Mouse (Mus musculus): Measurements from ENCODE around the gene Bicc1.

Gene Bicc1

DNA sequence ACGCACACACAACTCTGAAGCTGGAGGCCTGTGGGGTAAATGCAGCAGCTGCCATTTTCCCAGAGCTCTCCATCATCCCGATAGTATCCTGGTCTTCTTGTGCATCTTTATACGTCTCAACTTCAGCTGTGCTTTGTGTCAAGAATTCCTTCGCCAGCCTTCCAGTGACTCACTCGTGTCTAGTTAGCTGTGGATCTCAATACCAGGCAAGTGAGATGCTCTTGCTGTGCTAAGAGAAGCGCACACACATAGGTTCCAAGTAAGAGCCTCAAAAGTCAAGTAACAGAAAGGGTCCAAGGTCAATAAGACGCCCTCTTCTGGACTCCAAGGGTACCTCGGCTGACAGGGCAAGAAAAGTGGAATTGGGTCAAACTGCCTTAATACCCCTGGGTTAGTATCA, 37.0 kb downstream of the Bicc1 start:
- DNase-seq (ENCODE audit: low spot score in 2 of 2), result no peak

DNA sequence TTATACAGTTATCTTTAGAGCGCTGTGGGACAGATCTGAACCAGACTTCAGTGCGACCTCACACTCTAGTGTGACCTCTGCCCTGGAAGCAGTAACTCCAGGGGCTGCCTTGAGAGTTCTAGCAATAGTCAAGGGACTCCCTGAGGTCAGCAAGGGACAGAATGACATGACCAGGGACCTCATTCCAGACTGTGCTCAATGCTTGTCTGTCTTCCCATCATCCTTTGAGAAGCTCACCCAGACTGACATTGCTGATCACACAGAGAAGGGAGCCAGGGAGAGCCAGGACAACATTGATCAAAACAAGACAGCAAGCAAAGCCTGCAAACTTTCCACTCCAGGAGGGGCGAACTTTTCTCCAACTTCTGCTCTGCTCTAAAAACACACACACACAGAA, 38.7 kb downstream of the Bicc1 start:
- no peak for DNase-seq (ENCODE audit: low spot score in 2 of 2)

DNA sequence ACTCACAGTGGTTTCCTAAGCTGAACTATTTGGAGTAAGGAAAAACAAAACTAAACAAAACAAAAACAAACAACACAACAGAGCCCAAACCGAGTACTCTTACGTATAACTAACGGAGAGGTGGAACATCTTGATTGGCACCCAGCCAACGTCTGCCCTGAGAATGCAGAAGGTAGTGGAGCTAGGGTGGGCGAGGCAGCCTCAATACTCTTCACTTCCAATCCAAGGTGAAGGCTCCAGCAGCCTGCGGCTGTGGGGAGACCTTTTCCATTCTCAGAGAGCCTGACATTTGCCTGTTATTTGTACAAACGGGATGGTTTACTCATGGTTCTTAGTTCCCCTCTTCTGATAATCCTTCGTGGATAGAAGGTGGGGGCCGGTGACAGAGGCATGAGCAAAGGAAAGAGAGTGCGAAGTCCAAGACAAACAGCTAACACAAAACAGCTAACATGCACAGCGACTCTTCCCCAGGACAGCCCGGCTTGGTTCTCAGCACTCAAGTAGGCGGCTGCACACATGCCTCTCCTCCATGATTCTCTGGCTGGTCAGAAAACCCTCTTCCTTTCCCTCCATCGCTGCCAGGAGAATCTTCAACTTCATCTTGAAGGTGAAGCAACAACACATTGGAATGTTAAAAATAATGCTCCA, 39.3 kb downstream of the Bicc1 start:
- no peak for DNase-seq (ENCODE audit: low spot score in 2 of 2)

DNA sequence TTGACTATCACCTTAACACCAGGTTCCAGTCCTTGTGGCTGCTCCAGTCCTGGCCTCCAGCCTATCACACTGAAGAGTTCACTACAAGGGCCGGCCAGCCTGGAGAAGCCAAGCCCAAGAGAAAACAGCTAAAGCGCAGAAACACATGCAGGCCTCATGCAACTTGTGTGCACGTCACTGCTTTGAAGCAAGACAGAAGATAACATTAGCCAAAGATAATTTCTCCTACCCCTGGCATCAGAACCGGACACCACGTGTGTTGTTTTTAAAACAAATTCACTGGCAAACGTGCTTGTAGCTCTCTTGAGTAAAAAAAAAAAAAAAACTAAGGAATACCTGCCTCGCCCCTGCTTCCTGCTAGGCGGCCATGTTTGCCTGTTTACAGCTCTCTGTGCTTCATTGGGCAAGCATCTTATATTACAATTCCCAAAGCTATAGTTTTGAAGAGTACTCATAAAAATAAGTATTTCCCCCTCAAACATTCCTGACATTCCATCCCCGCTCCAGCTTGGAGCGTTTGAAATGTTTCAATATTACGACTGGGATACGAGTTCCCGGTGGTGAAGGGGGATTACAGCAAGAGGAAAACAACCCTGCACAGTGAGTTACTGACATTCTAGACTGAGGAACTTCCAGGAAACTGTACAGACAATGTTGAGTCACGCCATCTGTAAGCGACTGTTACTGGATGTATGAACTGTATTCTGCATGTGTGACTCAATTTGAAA, 40.2 kb downstream of the Bicc1 start:
- no peak for DNase-seq (ENCODE audit: low spot score in 2 of 2)

DNA sequence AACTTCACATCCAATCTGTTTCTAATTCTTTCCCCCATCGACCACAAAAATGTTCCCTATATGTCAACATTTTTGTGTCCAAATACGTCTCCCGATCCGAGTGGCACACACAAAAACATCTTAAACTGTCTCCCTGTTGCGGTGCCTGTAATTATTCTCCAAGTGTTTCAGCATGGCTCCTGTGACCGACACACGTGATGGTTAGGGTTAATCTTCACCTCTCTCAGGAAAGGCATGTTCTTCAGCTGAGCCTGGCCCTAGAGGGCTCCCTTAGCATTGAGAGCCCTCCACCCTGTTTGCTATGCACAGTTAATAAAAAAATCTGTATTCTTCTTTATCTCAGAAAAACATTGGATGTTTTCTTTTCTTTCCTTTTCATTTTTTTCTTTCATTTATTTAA, 41.7 kb downstream of the Bicc1 start:
- DNase-seq (ENCODE audit: low spot score in 2 of 2), result no peak

DNA sequence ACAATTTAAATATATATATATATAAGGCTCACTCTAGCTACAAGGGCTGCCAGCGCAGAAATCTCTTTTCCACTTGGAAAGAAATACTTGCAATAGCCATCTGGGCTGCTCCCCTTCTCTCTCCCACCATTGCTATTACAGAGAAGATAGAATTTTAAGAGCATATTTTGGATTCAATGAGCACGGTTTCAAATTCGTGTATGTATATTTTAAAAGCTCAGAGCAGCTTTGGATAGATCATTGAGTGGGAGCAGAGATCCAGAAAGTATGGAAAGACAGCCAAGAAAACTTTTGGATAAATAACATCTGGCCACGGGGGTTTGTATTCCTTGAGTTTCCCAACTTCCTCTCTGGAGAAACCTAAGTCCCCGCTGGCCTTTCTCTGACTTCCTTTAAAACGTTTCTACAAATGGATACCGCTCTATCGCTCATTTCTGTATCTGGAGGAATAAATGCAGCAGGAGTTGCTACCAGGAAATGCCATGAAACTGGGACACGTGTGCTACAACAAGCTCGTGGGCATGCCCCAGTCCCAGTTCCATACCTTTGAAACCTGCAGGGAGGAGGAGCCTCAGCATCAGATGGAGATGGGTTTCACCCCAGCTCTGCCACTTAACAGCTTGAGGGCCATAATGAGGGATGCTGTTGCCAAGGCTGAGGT, 45.1 kb downstream of the Bicc1 start:
- no peak for DNase-seq (ENCODE audit: low spot score in 2 of 2)

DNA sequence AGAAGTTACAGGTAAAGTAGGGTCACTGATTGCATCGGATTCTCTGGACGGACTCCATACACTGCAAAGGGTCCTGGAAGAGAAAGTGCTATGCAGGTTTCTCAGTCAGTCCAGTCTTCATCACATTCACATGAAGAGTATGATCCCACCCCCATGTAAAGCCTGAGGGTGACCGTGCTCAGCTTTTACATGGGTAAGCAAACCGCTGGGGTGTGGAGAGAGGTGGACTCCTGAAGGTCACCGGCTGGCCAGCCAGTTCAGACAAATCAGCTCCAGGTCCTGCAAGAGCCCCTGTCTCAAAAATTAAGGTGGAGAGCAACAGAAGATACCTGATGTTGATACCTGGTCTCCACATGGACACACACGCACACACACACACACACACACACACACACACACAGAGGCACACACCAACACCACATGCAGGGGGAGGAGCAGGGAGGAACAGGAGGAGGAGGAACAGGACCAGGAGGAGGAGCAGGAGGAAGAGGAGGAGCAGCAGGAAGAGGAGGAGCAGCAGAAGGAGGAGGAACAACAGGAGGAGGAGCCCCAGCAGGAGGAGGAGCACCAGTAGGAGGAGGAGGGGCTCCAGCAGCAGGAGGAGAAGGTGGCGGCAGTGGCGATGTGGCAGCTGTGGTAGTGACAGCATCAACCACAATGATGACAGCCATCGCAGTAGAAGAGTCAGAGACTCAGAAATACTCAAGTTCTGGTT, 52.9 kb downstream of the Bicc1 start:
- DNase-seq (ENCODE audit: low spot score in 2 of 2), result no peak

DNA sequence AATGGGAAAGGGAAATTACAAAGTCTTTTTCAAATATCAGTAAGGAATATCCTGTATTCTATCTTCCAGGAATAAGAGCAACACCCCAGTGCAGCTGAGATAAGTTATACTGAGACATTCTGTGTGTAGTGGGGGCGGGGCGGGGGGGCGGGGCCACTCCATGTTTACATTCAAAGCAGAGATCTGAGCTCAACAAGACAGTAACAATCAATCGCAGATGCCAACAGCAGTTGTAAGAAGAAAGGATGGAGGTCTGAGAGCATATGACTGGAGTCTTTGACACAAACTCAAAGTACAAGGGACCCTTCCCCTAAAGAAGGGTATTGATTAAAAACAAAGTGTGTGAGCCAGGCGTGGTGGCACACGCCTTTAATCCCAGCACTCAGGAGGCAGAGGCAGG, 54.7 kb downstream of the Bicc1 start:
- DNase-seq (ENCODE audit: low spot score in 2 of 2), result no peak

DNA sequence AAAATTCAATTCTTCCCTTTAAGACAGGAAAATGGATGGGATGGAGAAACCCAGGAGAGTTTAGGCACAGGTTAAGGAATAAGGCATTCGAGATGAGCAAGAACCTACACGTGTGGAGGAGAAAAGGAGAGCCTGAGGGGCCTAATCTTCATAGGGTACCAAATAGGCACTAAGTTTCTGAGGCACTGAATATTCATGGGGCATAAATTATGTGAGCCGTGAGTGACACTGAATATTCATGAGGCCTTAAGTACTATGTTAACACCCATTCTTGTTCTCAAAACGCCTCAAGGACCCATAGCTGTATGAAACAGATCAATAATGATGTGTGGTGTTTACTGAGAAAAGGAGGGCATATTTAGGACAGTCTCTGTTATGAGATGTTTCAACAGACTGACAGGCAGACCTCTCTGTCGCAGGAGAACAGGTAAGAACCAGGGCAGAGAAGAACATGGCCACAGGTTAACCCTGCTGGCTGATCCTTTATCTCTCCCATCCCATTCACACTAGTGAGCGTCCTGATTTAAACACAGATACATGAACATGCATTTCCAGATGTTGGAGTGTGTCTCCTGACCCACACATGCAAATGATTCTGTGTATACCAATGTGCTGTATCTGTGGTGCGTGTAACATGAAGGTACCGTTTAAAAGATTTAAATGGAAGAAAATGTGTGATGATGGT, 58.5 kb downstream of the Bicc1 start:
- no peak for DNase-seq (ENCODE audit: low spot score in 2 of 2)

DNA sequence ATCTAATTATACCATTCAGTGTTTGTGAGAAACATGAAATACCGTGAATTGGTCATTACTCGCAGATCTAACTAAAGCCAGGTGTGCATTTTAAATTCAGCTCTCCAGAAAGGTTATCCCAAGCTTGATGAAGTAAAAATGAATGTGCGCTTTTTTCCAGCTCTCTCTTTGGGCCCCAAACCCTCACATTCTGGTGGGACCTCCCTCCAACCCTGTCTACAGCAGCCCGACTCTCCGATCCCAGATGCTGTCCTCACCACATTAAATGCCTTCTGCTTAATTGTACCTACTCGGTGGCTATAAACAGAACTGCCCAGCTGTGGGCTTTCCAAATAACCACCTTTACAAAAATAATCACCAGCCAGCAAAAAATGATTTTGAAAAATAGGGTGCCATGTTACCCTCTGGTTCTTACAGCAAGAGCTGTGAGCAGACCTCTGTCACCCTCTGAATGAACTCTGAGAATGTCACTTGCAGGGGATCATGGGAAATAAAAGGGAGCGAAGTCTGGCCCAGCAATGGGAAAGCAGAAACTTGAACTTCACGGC, 64.7 kb downstream of the Bicc1 start:
- DNase-seq (ENCODE audit: low spot score in 2 of 2), result no peak

DNA sequence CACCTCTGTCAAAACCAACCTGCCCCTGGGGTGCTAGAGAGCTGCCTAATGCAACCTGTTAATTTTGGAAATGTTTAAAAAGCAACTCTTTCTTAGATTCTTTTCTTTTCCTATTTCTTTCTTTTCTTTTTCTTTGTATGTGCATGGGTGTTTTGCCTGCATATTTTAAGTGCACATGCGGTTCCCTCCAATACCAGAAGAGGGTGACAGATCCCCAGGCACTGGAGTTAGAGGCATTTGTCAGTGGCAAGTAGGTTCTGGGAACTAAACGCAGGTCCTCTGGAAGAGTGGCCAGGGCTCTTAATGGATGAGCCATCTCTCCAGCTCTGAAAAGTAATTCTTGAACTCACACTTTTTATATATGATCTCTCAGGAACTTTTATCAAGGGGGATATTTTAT, 66.2 kb downstream of the Bicc1 start:
- DNase-seq (ENCODE audit: low spot score in 2 of 2), result no peak

DNA sequence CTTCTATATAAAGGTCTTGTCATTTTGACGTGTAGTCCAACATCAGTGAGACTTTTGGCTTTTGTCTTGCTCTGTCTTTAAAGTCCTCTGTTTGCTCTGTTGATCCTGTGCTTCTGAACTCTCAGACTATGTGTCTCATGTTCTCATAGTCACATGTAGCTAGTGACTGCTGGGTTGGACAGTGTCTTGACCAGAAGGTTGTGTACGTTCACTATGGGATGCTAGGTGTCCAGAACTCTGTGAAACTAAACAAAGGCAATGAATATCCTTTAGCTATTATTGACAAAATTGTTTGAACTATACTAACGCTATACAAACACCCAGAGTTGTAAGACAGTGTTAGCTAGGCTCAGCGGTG, 72.2 kb downstream of the Bicc1 start:
- DNase-seq (ENCODE audit: low spot score in 2 of 2), result no peak

DNA sequence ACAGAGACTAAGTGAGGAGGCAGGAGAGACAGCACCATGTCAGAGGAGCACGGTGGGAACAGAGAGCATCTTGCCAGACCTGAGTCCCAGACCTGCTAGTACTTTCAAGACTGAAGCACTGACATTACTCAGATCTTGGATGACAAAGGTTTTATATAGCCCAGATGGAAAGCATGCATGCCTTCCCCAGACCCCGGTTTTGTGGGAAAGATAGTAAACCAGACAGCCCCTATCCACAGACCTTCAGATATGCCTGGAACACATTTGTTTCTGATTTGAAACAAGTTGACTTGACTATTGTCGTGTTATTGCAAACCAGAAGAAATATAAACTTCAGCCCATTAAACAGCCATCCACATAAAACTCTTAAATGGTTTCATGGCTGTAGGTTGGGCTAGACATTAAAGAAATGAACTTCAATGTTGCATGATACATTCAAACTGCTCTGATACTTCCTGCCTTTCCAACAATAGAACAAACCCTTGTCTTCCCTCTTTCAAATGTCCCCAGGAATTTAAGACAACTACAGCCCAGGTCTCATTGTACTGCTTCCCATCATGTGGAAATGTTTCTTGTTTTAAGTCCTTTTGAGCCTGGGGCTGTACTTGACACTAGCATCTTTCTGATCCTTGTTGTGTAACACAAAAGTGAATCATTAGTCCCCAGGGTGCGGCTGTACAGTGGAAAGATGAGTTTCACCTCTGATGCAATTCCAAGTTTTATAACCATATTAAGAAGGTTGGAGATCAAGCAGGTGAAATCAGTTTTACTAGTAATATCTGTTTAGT, 72.7 kb downstream of the Bicc1 start:
- DNase-seq (ENCODE audit: low spot score in 2 of 2), result no peak

DNA sequence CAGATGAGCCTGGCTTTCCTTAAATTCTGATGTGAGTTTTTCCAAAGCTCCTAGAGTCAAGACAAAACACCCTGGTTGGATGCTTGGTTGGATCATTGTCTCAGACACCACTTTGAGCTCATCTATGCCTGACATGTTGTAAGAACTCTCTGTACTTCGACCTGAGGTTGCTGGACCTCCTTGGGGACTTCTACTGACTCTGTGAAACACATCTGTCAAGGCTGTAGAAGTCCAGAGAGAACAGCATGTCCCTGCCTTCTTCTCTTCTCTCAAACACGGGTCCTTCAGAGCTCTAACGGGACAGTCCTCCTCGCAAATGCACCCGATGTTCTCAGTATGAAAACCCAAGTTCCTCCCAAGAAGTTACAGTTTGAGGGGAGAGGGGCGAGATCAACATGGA, 76.5 kb downstream of the Bicc1 start:
- DNase-seq (ENCODE audit: low spot score in 2 of 2), result no peak

DNA sequence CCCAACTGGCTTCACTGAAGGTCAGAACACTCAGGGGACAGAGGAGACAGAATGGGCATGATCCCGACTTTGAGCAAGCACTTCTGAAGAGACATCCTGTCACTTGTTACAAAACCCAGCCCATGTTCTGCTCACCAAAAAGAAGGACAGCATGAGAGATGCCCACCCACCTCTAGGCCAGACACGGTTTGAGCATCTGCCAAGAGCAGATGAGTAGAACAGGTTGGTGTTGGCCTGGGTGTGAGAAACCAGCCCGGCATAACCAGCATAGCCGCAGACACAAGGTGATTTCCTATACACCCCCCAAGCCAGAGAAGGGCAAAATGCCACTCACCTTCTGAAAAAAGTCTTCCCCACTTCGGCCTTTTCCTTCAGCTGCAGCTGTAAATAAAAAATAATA, 80.6 kb downstream of the Bicc1 start:
- DNase-seq (ENCODE audit: low spot score in 2 of 2), result no peak

DNA sequence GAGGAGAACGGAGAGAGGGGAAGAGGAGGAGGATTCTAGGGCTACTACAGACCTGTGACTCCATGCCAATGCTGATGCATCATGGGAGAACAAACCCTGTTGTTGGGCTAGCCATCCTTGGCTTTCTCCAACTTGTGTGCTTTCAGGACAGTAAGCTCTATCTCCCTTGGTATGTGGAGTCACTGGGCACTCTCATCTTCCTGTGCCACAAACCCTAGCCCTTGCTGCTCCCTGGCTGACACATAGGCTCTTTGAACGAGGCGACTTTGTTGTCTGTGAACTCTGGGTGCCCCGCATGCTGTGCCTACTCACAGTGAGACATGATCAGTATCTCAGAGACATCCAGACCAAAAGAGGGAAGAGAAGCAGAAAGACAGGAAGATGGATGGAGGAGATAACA, 94.5 kb downstream of the Bicc1 start:
- no peak for DNase-seq (ENCODE audit: low spot score in 2 of 2)

DNA sequence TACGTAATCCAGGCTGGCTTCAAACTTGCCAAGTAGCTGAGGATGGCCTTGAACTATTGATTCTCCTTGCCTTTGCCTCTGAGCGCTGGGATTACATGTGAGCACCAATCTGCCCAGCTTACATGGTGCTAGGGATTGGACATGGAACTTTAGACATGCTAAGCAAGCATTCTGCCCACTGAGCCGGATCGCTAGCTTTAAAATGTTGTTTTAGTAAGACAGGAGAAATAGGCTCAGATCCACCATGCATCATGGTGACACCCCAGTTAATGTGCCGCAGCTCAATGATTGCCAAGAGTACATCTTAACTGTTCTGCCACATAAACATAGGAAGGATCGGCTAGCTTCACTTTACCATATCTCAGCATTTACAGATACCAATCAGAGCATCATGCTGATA, 94.9 kb downstream of the Bicc1 start:
- DNase-seq (ENCODE audit: low spot score in 2 of 2), result no peak

DNA sequence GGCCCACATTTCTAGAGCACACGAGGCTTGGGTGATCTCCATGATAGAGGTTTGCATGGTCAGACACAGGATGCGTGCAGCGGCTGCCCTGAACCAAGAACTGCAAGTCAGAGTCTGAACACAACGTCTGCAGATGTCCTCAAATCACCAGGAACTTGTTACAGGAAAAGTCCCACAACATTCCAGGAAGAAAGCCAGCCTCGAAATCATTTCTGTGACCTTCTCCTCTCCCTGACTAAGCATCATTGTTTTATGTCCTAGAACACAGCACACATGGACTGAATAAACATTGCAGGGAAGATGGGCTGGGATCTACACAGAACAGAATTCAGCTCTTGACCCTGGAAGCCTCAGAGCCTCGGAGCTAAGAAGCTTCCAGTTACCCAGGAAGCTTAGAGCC, 97.3 kb downstream of the Bicc1 start:
- no peak for DNase-seq (ENCODE audit: low spot score in 2 of 2)

DNA sequence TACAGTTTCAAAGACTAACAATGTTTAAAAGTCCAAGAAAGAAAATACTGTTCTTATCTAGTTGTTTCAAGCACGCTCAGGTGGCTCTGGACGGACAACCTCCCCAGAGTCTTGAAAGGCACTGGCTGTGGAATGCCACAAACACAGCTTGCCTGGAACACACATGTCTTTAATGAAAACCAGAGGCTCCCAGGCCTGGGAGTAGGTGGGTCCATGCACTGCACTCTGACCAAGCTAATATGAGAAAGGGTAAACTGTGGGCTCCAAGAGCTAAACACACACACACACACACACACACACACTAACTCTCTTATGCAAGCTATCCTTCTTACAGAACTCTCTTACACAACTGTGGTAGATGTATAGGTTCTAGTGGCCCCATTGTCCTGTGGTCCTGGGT, 99.2 kb downstream of the Bicc1 start:
- DNase-seq (ENCODE audit: low spot score in 2 of 2), result no peak

DNA sequence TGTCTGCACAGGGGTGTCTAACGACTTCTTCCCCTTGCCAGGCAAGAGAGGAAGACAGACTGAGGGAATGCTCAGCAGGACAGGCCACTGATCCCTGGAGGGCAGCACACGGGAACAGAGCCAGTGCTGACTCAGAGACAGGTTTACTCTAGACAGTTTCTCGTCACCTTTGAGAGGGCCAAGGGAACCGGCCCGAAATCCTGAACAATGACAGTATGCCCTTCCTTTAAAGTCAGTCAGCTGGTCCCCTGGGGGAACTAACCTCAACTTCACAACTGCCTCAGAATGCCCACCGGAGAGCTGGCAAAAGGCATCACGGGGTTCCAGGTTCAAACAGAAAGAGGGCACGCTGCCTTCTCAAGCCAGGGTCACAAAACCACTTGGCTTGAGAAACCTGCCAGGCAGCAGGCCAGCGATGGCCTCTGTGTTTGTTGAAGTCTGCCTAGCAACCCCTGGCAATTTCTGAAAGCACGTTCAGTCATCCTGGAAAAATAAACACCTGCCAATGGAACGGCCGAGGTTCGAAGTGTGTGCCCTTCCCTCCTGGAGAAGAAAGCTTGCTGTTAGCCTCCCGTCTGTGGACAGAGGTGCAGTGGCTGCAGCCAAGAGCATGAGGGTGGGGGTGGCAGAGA, 100.8 kb downstream of the Bicc1 start:
- peak; percentile 23 to 61 for DNase-seq (ENCODE audit: low spot score in 2 of 2)

DNA sequence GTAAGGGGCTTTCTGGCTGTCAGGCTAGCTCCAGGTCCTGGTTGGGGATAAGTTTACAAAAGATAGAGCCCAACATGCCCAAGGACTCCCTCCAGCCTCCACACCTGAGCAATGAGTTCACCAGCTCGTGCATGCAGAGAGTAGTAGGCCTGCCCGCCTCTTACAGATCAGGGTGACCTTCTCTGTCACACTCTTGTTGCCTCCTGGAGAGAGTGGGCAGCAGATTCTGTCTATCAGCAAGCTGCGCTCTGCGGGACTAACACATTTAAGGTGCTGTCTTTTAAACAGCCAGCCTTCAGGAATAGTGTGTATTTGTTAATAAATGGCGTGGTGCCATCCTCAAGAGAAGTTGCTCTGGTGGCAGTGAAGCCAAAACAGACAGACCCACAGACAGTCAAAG, 101.4 kb downstream of the Bicc1 start:
- no peak for DNase-seq (ENCODE audit: low spot score in 2 of 2)

Measured in urinary bladder, postnatal 36 days (tissue).